Mouse (Mus musculus) R1 (cell line): ENCODE data around the gene Gal.

Experiments used
- DNase-seq: peaks from one replicate; pipeline ENCODE4 v3.0.0-alpha.2; 2018; ENCODE audit warnings: low read depth, low spot score

Gal gene

DNA sequence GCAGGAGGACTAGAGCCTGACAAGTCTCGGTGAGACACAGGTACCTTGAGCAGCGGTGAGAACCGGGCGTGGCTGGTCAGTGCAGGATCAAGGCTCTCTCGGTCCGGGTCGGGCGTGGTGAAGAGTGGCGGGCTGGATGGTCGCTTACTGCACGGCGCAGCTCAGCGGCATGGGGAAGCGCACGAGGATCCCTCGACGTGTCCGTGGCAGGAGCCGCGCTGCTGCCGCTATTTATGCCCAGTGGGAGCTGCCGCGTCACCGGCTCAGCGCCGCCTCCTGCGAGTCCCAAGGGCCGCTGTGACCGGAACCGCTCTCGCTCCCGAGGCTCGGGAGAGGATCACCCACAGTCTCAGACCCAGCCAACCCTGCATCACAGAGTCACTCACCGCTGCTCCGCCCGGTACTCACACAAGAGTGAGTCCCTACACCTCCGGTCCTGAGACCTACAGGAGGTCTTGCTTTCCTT is at the start of gene Gal:
Gene Gal, minus strand, starts transcription at position 277 of the 466 bp plus-strand sequence.
- DNase-seq = no peak

- DNase-seq = no peak
These were observed 45.6 kb upstream of the Gal start for GRCm38 (mm10) chr19:3459986-3460385.

GRCm38 (mm10) chr19:3458331-3459099 is 44.2 kb upstream of the Gal start:
- no peak for DNase-seq

DNA sequence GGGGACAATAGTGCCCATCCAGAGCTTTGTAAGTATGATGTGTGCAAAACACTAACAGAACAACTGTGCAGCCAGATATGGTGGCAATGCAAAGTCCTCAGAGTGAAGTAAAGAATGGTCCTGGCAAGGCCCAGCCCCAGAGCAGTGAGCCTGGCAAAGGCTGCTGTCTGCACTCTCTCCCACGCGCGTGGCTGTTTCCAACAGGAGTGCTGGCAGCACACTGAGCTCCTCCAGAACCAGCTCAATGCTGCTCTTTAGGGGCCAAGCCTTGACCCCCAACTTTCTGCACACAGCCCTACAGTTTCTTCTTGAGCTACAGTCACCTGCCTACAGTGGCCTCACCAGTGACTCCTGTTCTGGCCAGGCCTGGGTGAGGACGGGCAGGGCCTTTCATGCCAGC is 43.4 kb upstream of the Gal start:
- no peak for DNase-seq

GRCm38 (mm10) chr19:3451649-3452048 is 37.3 kb upstream of the Gal start:
- DNase-seq = peak; percentile 24

DNA sequence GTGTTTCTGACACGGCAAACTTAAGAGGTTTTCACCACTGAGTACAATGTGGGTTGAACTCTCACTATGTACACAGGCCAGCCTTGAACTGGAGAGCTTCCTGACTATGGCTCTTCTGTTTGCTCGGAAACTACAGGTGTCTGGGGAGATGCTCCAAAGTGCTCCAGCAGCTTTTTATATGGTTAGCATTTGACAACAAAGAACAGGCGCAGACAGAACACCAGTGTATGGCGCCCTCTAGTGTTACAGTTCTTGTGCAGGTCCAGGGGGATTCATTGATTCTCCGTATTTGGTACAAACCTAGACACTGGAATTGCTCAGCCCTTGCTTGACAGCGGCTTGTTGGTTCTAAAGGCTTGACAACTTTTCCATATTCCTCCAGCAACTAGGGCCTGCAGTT is 36.8 kb upstream of the Gal start:
- DNase-seq = peak; percentile 83

- DNase-seq = no peak
These were observed 36.4 kb upstream of the Gal start for GRCm38 (mm10) chr19:3450714-3451113.

GRCm38 (mm10) chr19:3449248-3449647 is 34.9 kb upstream of the Gal start:
- no peak for DNase-seq

GRCm38 (mm10) chr19:3447348-3447747 is 33.0 kb upstream of the Gal start:
- peak; percentile 68 for DNase-seq

DNA sequence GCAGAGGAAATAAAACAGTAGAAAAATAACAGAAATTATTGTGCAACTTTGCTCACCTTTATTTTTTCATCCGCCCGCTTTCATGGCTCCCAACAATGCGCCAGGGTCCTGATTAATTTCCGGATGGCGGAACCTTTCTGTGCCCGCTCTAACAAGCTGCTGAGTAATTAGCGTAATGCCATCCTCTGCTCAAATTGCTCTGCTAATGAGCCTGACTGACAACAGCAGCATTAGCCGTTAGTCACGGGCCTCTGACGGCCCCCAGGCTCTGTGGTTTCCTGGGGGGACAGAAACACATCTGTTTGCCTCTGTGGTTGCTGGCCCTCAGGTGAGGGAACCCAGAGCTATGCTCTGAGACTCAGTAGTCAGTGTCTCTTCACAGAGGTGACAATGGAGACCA is 26.7 kb upstream of the Gal start:
- no peak for DNase-seq

GRCm38 (mm10) chr19:3440667-3441066 is 26.3 kb upstream of the Gal start:
- no peak for DNase-seq

DNA sequence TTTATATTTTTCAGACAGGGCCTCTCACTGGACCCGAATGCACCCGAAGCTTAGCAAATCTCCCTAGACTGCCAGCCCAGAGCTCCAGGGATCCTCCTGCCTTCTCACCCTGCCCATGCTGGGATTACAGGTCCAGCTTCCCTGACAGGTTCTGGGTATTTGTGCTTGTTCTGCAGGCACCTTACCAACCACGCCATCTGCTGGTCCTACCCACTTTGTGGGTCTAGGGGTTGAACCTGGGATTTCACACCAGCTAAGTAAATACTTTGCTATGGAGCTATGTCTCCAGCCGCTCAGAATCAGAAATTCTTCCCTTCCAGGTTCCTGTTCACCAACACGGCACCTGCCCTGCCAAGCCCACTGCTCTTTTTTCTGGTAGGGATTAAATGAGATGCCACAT is 23.6 kb upstream of the Gal start:
- DNase-seq = peak; percentile 26

- peak; percentile 79 for DNase-seq
These were observed 22.5 kb upstream of the Gal start for GRCm38 (mm10) chr19:3436840-3437239.

GRCm38 (mm10) chr19:3435824-3436223 is 21.5 kb upstream of the Gal start:
- no peak for DNase-seq

DNA sequence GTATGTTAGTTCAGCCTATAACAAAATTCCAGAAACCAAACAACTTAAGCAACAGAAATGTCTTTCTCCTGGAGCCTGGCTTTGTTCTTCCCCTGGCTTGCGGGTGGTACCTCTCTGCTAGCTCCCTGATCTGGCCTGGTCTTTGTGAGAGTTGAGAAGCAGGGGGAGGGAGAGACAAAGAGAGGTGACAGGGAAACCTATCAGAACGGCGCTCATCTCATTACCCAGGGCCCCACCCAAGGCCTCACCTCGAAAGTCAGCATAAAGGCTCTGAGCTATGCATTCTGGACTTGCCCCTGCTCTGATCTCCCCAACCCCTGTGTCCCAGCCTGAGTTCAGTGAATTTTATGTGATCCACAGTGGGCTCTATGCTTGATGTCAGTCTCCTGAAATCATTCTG is 20.3 kb upstream of the Gal start:
- peak; percentile 63 for DNase-seq

DNA sequence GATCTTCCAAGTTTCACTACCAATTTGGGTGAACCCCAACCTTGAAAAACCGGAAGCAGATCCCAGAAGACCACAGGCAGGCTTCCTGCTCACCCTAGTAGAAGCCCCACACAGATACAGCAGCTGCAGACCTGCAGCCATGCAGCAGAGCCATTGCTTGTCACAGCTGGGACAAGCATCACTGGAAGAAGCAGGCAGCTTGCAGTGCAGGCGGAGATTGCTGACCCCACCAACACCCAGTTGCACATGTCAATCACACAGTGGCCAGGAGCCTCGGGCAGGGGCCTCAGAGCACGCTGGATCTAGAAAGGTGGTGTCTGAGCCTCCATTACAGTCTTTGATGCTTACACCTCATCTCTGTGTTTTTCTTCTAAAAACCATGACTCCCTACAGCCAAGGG is 19.8 kb upstream of the Gal start:
- DNase-seq = no peak

DNA sequence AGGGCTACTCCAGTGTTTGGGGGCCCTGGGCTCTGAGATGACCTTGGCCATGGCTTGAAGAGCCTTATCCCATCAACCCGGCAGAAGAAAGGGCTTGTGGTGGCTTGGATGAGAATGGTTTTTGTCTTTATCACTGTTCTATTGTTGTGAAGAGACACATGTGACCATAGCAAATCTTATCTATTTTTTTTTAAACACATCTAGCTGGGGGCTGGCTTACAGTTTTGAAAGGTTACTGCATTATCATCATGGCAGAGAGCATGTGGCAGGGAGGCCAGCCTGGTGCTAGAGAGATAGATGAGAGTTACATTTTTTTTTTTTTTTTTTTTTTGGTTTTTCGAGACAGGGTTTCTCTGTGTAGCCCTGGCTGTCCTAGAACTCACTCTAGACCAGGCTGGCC is 17.6 kb upstream of the Gal start:
- DNase-seq = no peak

- no peak for DNase-seq
These were observed 16.7 kb upstream of the Gal start for GRCm38 (mm10) chr19:3431066-3431465.

- no peak for DNase-seq
These were observed 14.9 kb upstream of the Gal start for GRCm38 (mm10) chr19:3429156-3429816.

DNA sequence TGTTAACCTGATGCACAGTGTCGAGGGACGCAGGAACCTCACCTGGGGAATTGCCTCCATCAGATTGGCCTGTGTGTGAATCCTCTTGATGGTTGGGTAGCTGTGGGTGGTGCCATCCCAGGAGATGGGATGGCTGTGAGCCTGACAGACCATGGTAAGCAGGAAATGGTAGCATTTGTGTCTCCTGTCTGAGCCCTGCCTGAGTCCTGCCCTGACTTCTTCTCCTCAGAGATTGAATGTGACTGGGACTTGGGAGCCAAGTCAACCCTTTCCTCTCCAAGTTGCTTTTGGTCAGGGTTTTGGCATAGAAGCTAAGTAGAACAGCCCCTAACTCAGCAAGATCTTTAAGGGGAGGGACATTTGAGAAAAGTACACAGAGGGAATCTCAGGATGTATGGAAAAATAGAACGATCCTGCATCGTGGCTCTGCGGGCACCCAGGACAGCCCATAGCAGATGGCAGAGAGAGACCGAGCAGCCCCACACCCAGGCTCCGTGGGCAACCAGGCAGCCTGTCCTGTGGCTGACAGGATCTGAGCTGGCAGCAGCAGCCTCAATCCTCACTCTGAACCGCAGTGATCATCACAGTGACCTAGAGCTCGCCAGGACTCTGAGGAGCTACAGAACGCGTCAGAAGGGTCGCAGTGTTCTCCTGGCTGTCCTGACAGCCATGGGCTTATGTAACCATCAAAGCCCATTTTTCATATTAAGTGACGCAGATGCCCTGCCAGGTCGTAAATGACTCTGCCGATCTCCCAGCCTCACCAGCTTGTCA is 13.9 kb upstream of the Gal start:
- no peak for DNase-seq

DNA sequence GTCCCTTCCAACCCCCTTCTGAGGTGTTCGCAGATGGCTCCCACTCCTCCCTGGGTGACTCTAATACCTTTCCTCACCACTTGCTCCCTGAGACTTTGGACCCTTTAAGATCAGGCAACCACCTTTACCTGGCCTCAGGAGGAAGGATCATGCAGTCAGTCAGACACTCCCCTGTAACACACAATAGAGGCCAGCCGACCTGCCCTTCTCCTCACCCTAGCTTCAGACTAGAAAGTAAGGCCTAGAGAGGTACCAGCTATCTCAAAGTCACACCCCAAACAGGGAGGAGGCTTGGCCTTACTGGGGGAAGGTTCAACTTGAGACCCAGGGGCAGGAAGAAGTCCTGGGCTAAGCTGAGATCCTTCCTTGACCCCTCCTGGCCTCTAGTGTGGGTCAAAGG is 9.9 kb upstream of the Gal start:
- no peak for DNase-seq

- DNase-seq = no peak
These were observed 8.6 kb upstream of the Gal start for GRCm38 (mm10) chr19:3422981-3423380.
